Comparison of ENCODE assay signal across 17 mouse cellular contexts in the genomic region with DNA sequence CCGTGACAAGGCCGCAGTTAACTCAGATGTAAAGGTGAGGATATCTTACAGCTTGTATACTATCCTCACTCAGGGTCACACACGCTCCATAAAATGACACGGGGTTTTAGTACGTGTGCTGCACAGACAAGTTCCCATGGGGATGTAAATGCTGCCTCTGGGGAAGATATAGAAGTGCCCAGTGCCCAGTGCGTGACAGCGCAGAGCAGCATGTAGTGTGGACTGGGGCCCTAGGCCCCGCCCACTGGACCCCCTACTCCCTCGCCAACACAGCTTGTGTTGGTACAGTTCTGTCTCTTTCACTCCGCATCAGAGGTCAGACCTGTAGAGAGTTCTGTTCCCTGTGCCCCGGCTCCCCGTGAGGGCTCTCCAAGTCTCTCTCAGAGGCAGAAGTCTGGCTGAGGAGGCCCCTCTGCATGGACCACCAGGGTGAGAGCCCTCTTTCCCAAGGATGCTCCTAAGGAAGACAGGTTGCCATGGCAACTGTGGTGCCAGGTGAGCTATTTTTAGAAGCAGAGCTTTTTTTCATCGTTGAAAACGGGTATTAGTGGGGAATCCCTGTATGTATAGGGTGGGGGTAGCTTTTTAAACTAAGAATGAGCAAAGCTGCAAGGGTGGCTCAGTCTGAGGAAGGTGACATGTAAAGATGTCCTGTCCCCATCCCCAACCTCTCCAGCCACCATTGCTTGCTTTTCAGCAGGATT.
DNase-seq lines count a peak whose midpoint lies in the region; ATAC-seq and TF ChIP-seq lines count a peak whose summit lies in the region.
"Had no signal": no experiment of that assay in that cellular context is flagged by ENCODE, and none has a peak within 500 bp of the region (broad histone marks: within the 10 kb centered on the region; RNA-seq: fewer than 3 reads in every experiment).

No protein-coding gene starts in this region.

- no peaks in the 10 kb centered on the region for H3K9me3 ChIP-seq in forebrain, postnatal 0 days (ENCODE audit: low read length)
- no peaks in the 10 kb centered on the region for H3K9me3 ChIP-seq in midbrain, embryonic 16.5 days (replicated peaks; ENCODE audit: control insufficient read depth, low read length, poor library complexity, severe bottlenecking)
- H3K9me3 ChIP-seq: embryonic facial prominence, embryonic 10.5 days; kidney, embryonic 15.5 days; limb, embryonic 12.5 days; liver, embryonic 13.5 days; stomach, embryonic 15.5 days had no signal

- H3K27me3 ChIP-seq in forebrain, postnatal 0 days (ENCODE audit: insufficient read depth, low read length): no peaks in the 10 kb centered on the region
- H3K27me3 ChIP-seq in midbrain, embryonic 16.5 days (ENCODE audit: control insufficient read depth, insufficient read depth, low read depth, low read length): no peaks in the 10 kb centered on the region
- H3K27me3 ChIP-seq: kidney, embryonic 15.5 days; limb, embryonic 12.5 days; liver, embryonic 13.5 days; stomach, embryonic 15.5 days had no signal

- peak overlapping the region; percentile 15; the same call in 1 of the 2 replicates for H3K4me2 ChIP-seq in forebrain, postnatal 0 days (ENCODE audit: low read depth)
- peak overlapping the region; percentile 42 for H3K4me2 ChIP-seq in midbrain, embryonic 16.5 days (ENCODE audit: low read length)
- H3K4me2 ChIP-seq: kidney, embryonic 15.5 days; limb, embryonic 12.5 days; liver, embryonic 13.5 days; stomach, embryonic 15.5 days had no signal

- DNase-seq in cerebellum, postnatal 10 days: peak; percentile 61 to 62
- no peak for DNase-seq in cerebellum, adult 9-11 months
- no peak for DNase-seq in left cerebral cortex, adult 2 months (ENCODE audit: extremely low spot score in 1 of 2, low spot score in 2 of 2)
- no peak for DNase-seq in left cerebral cortex, postnatal 25 days (ENCODE audit: low spot score in 2 of 2)
- DNase-seq in forebrain, postnatal 0 days: peak; percentile 76
- no peak for DNase-seq in gastrocnemius, postnatal 36 days
- no peak for DNase-seq in gastrocnemius, adult 2 months
- DNase-seq: cerebellum, adult 9-10 months; gastrocnemius, postnatal 25 days; heart, postnatal 10 days; liver, embryonic 13.5 days; spleen, adult 18-20 months had no signal

- intact Hi-C loops in left cerebral cortex, adult 2 months (cut with DNase I): no loop called here
- intact Hi-C loops in left cerebral cortex, postnatal 25 days (cut with DNase I): no loop called here
- intact Hi-C loops in gastrocnemius, postnatal 36 days (cut with DNase I): no loop called here
- intact Hi-C loops in gastrocnemius, adult 2 months (cut with DNase I): no loop called here

- 59% methylated on average over 14 of the region's 14 CpGs for WGBS in forebrain, postnatal 0 days
- WGBS in midbrain, embryonic 16.5 days: 49% methylated on average over 14 of the region's 14 CpGs

- H3K4me1 ChIP-seq in forebrain, postnatal 0 days (ENCODE audit: insufficient read depth): no peaks in the 10 kb centered on the region
- peaks cover 21% of the 10 kb centered on the region for H3K4me1 ChIP-seq in midbrain, embryonic 16.5 days (ENCODE audit: control insufficient read depth, insufficient read depth, low read length)
- H3K4me1 ChIP-seq: embryonic facial prominence, embryonic 10.5 days; kidney, embryonic 15.5 days; liver, embryonic 13.5 days; stomach, embryonic 15.5 days had no signal

- no peak for TF ChIP-seq CTCF in left cerebral cortex, adult 2 months (IDR thresholded peaks at IDR 0.05)
- TF ChIP-seq CTCF in forebrain, postnatal 0 days (IDR thresholded peaks at IDR 0.05; ENCODE audit: low read depth): no peak
- TF ChIP-seq CTCF in gastrocnemius, adult 2 months (IDR thresholded peaks at IDR 0.05): no peak

- ATAC-seq in forebrain, postnatal 0 days: peak; percentile 76
- ATAC-seq in midbrain, embryonic 16.5 days: peak; percentile 80

- H3K27ac ChIP-seq in left cerebral cortex, adult 2 months: peak overlapping the region; percentile 72
- peak overlapping the region; percentile 62 for H3K27ac ChIP-seq in forebrain, postnatal 0 days (ENCODE audit: low read depth, low read length)
- H3K27ac ChIP-seq in midbrain, embryonic 16.5 days (ENCODE audit: low read length): peak overlapping the region; percentile 92
- H3K27ac ChIP-seq in gastrocnemius, adult 2 months: no peak overlapping the region
- H3K27ac ChIP-seq: embryonic facial prominence, embryonic 10.5 days; kidney, embryonic 15.5 days; limb, embryonic 12.5 days; liver, embryonic 13.5 days; stomach, embryonic 15.5 days had no signal

- H3K36me3 ChIP-seq in forebrain, postnatal 0 days (ENCODE audit: insufficient read depth): no peaks in the 10 kb centered on the region
- H3K36me3 ChIP-seq in midbrain, embryonic 16.5 days (ENCODE audit: control insufficient read depth, insufficient read depth, low read length): no peaks in the 10 kb centered on the region
- H3K36me3 ChIP-seq: embryonic facial prominence, embryonic 10.5 days; kidney, embryonic 15.5 days; limb, embryonic 12.5 days; liver, embryonic 13.5 days; stomach, embryonic 15.5 days had no signal

- no peak overlapping the region for H3K9ac ChIP-seq in forebrain, postnatal 0 days
- H3K9ac ChIP-seq in midbrain, embryonic 16.5 days (ENCODE audit: low read depth, low read length): peak overlapping the region; percentile 56
- H3K9ac ChIP-seq: kidney, embryonic 15.5 days; limb, embryonic 12.5 days; liver, embryonic 13.5 days; stomach, embryonic 15.5 days had no signal

- H3K4me3 ChIP-seq in left cerebral cortex, adult 2 months: no peak overlapping the region
- no peak overlapping the region for H3K4me3 ChIP-seq in forebrain, postnatal 0 days (ENCODE audit: low read depth, low read length)
- 0 out of 2 replicates have a peak overlapping the region, but pooled peaks have one; percentile 1 for H3K4me3 ChIP-seq in midbrain, embryonic 16.5 days (ENCODE audit: low read depth, low read length)
- H3K4me3 ChIP-seq in gastrocnemius, adult 2 months: no peak overlapping the region
- H3K4me3 ChIP-seq: embryonic facial prominence, embryonic 10.5 days; kidney, embryonic 15.5 days; limb, embryonic 12.5 days; liver, embryonic 13.5 days; stomach, embryonic 15.5 days had no signal

Comparison
In these comparisons a context has a peak if more than half of its experiments do, and no peak if none do; other contexts are left out.
1. DNase-seq: peak in cerebellum, postnatal 10 days (2 of 2) and forebrain, postnatal 0 days (single experiment); none in cerebellum, adult 9-11 months (single experiment), left cerebral cortex, adult 2 months (0 of 2), left cerebral cortex, postnatal 25 days (0 of 2), gastrocnemius, postnatal 36 days (0 of 2) and gastrocnemius, adult 2 months (single experiment).